Mouse (Mus musculus) Muller cell, postnatal 12 days (primary cell): Measurements from ENCODE around the gene Gm47996.
"Not testable (repeated sequence)": the region's sequence is repeated elsewhere in the genome, so short reads cannot be mapped to it uniquely, and the experiment has no call there.

Experiments
- DNase-seq: peaks from one replicate; pipeline ENCODE4 v3.0.0-alpha.2; 2015; ENCODE audit errors: inconsistent ontology term

Gm47996 gene

DNA sequence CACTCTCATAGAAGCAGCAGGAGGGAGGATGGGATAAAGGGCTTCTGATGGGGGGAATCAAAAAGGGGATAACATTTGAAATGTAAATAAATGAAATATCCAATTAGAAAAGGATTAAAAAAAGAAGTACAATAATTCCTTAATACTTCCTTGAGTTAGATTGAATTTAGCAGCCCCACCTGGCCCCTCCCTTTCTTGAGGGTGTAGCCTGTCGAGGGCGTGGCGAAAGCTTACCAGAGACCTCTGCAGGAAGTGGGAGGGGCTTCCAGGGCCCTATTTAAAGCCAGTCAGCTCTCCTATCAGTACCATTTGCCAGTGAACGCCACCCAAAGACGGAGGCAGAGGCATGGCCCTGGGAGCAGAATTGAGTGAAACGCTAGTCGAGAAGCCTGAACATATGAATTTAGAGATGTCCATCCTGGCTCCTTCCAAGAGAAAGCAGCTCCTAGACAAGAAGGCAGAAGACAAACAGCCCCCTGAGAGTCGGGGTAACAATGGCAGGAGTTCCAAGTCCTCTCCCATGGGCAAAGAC, at the start of gene Gm47996:
TSS of gene Gm47996 (plus strand) at position 308 of the 532 bp plus-strand sequence.
- not testable (repeated sequence) for DNase-seq

DNA sequence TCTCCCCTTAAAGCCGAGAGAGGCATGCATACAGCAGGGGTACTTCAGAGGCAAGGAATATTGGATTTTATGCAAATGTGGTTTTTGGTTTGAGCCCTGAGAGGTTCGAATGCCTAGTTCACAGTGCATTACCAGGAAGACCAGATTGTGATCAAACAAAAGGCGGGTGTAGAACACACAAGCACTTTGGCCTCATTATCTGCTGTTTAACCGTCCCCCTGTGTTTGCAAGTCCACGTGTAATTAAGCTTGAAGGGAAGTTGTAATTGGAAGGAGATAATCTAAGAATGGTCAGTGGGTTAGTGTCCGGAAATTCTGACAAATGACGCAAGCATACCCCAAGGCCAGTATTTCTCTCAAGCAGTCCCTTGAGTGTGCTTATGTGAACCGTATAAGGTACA, 43.9 kb upstream of the Gm47996 start:
- peak; percentile 38 for DNase-seq

DNA sequence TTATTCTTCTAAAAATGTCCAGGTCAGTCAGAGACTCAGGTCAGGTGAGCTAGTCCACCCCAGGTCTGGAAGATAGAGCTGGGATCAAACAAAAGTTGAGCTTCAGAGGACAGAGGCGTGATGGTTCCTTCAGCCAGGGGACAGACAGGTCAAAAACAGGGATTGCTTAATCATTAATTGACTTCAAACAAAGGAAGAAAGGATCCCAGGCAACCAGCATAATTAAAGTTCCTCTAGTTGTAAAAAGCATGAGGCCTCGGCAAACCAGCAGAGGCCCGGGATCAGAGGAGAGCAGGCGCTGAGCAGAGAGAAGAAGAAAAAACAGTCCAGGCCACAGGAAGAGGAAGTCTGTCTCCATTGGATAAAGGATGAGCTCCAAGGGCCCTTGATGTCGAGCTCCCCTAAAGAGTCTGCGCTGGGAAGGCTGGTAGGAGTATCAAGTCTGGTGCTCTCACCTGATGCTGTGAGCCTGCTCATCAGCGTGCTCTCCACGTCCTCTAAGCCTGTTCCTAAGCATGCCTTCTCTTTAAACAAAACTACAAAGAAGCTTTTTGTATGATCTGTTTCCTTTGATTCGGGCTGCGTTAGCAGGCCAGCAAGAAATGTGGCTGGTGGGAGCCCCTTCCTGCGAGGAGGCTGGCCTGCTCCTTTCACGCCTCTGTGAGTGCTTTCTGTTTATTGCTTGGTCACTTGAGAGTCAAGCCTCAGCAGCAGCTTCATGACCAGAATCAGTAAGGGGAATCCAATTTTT, 42.5 kb upstream of the Gm47996 start:
- DNase-seq: no peak

DNA sequence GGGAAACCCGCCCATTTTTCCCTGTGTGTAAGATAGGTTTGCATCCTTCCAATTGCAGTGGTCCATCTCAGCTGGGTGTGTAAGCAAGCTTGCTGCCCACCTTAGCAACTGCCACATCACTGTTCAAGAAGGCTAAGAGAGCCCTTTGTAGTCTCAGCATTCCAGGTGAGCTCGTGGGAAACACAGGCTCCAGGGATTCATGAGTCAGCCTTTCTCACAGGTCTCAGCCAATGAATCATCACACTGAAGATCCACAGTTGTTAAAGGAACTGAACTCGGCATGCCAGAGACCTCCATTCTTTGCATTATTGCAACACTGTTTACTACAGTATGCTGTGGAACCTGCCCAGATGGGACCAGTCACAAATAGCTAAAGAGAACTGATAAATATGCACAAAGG, 41.3 kb upstream of the Gm47996 start:
- DNase-seq: peak; percentile 37

DNA sequence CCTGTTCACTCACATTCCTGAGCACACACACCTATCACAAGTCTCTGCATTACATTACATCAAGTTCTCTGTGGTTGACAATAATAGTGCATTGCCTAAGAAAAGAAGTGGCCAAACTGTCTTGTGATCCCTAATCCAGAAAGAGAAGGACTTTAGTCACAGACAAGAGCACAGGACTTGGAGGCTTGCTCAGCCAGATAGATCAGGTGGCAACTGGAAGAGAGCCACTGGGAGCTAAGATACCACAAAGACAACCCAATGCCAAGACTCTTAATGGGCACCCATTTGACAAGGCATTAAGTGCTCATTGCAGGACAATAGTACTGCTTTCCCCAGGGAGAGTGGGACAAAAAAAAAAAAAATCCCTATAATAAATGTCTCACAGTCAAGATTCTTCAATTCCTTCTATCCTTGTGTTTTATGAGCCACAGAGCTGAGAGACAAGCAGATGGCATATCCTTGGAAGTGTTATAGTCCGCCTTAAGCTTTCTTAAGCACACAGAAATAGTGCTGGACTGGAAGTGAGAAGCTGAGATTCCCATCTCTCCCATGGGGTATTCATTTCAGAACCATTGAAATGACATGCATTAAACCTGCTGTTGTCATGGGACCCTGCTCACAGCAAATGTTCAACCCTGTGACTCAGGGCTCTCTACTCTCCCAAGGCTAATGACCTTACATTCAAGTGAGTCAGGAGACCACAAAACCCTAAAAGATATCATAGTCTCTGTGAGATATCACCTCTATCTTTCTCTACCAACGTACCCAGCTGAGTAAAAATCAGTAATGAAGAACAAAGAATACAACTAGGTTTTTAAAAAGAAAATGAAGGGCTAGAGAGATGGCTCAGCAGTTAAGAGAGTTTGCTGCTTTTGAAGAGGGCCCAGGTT, 38.1 kb upstream of the Gm47996 start:
- DNase-seq: no peak

DNA sequence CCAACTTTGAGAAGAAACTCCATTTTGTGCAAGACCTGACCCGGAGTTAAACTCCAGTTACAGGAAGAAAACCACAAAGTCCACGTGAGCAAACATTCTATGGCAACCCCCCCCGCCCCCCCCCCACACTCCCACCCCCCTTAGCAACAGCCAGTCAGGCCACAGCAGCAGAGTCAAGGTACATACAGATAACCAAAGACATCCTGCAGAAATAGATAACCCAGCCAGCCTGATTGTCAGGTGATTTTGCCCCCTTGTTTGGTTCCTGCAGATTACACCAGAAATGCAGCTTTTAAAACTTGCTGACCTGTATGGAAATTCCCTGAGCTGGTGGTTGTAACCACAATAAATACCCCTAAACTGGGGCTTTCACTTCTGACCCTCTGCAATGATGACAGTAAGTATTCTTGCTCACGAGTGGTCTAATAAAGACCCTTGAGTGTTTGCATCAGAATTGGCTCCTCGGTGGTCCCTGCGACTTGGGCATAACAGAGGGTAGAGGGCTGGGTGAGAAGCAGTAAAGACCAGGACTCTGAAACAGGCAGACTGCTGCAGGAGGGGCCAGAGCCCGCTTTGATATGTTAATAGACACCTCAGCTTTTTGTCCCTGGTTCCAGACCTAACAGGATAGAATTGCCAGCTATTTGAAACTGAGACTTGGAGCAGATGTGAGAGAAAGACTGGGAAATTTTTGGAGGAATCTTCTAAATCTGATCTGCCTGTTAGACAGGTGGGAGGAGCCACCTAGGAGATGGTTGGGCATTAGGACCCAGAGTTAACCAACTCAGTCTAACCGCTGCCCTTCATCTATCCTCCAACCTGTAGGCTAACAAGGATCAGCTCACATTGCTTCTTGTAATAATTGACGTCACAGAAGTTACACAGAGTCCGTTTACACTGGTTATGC, 32.6 kb upstream of the Gm47996 start:
- no peak for DNase-seq

DNA sequence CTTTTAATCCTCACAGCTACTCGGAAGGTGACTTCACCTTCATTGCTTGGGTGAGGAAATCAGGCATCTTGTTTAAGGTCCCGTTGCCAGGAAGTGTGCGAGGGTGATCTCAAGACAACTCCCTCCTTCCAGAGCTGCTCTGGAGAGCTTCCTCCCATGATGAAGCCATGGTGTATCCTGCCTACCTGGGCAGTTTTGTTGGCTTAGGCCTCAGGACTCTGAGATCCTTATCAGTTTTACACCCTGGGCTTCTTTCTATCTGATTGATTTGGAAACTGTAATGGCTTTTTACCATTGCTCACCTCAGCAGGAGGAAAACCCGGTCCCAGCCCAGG, 32.0 kb upstream of the Gm47996 start:
- no peak for DNase-seq

DNA sequence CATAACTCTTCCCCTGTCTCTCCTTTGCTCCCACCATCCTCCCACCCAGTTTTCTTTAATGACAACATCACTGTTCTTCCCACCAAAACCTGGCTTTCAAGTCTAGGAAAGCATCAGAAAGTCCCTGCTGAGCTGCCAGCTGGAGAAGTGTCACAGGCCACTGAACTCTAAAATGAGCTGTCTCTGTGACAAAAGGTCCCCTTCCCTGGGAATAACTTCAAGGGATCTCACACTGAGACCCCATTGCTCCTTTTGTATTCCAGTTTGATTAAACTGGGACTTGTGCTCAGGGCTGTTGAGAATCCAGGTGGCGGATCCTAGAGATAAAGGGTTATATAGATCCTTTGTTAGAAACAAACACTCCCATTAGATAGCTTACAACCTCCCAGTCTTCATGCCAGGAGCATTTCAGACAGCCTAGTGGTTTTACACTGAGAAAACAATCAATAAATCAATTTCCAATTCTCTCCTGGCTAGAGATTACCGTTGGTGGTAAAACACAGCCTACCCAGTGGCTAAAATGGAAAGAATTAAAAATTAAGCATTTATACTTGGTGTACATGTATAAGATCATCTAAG, 31.3 kb upstream of the Gm47996 start:
- DNase-seq: no peak

DNA sequence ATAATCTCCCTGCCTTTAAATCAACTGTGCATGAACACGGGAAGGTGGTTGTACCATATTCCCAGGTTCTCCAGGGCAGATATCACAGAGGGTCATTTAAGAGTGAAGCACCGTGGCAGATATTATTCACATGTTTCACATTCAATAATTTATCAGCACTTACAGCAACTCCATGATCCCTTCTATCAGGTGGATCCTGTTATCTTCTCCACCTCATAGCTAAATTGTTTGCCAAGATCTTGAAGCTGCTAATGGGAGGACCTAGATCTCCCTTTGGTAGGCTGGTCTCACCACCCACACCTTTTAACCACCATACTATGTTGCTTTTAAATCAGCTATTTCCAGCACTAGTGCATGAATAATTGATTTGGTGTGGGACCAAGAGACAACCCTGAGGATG, 29.8 kb upstream of the Gm47996 start:
- no peak for DNase-seq

DNA sequence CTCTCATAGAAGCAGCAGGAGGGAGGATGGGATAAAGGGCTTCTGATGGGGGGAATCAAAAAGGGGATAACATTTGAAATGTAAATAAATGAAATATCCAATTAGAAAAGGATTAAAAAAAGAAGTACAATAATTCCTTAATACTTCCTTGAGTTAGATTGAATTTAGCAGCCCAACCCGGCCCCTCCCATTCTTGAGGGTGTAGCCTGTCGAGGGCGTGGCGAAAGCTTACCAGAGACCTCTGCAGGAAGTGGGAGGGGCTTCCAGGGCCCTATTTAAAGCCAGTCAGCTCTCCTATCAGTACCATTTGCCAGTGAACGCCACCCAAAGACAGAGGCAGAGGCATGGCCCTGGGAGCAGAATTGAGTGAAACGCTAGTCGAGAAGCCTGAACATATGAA, 27.7 kb upstream of the Gm47996 start, which contains the start of gene Gm47985:
TSS of gene Gm47985 (plus strand) at position 272 of the 400 bp plus-strand sequence.
- not testable (repeated sequence) for DNase-seq

DNA sequence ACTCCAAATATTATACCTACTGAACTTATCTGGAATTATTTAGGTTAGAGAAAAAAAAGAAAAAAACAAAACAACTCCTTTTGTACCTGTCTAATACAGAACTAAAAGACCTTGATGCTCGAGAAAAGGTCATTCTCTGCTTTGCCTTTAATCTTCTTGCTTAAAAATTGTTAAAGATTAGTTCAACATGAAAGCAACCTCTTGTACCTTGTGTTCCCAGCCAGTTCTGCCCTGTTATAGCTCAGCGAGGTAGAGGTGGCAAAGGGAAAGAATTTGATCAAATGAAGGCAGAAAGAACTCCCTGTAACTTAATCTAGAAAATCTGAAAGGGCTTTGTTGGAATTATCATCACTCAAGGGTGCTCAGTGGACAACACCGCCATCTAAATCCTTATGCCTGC, 23.7 kb upstream of the Gm47996 start:
- DNase-seq: not testable (repeated sequence)

DNA sequence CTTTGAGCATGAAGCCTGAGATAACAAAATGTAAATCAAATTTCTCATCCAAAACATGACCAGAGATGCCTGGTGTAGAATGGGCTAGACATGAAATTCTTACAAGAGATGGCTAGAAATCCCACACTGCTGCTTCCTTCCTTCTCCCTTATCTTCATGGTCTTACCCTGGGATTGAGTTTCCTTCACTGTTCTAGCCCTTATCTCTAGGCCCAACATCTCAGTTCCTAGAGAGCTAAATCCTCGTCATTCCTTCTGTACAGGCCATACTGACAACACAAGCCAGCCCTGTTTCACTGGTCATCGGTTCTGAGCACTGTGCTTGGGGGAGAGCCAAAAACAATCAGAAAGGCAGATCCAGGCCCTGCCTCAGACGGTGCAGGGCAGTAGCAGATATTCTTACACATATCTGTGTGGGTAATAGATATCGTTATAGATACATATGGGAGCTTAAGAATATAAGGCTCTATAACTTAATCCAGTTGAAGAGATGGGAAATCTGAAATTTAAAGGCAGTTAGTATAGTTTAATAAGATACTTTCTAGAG, 23.0 kb upstream of the Gm47996 start:
- DNase-seq: not testable (repeated sequence)

DNA sequence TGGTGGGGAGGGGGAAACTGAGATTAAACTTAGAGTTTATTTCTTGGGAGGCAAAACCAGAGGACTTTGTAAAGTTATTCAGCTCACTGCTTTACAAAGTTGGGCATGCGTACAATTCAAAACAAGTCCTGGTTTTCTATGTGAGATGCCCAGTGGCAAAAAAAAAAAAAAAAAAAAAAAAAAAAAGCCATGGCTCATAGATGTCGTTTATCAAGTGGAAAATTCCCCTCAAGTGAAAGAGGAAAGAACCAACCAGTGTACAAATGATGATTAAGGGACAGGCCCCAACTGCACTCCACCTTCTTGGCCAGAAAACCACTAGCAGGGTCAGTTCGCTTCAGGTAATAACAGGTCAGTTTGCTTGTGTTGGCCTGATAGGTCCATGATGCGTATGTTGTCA, 21.5 kb upstream of the Gm47996 start:
- DNase-seq: no peak

DNA sequence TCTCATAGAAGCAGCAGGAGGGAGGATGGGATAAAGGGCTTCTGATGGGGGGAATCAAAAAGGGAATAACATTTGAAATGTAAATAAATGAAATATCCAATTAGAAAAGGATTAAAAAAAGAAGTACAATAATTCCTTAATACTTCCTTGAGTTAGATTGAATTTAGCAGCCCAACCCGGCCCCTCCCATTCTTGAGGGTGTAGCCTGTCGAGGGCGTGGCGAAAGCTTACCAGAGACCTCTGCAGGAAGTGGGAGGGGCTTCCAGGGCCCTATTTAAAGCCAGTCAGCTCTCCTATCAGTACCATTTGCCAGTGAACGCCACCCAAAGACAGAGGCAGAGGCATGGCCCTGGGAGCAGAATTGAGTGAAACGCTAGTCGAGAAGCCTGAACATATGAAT, 17.9 kb upstream of the Gm47996 start, which contains the start of gene Gm8947:
TSS of gene Gm8947 (plus strand) at position 302 of the 400 bp plus-strand sequence.
- not testable (repeated sequence) for DNase-seq

DNA sequence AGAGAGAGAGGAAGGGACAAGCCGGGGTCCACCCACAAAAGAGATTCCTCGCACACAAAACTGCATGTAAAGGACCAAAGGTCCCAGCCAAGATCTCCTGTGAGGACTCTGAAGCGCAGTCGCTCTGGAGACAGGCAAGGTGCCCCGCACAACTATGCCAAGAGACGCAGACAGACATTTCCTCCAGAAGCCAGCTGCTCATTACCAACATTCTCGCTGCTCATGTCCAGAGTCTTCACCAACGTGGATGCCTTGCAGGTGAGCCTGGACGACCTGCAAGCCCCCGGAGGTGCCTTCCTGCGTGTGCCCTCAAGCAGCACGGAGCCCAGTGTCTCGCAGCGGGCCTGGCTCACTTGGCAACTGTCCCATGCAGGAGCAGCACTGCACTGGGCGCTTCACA, 17.2 kb upstream of the Gm47996 start:
- not testable (repeated sequence) for DNase-seq

DNA sequence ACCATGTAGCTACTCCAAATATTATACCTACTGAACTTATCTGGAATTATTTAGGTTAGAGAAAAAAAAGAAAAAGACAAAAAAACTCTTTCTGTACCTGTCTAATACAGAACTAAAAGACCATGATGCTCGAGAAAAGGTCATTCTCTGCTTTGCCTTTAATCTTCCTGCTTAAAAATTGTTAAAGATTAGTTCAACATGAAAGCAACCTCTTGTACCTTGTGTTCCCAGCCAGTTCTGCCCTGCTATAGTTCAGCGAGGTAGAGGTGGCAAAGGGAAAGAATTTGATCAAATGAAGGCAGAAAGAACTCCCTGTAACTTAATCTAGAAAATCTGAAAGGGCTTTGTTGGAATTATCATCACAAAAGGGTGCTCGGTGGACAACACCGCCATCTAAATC, 13.9 kb upstream of the Gm47996 start:
- DNase-seq: not testable (repeated sequence)

DNA sequence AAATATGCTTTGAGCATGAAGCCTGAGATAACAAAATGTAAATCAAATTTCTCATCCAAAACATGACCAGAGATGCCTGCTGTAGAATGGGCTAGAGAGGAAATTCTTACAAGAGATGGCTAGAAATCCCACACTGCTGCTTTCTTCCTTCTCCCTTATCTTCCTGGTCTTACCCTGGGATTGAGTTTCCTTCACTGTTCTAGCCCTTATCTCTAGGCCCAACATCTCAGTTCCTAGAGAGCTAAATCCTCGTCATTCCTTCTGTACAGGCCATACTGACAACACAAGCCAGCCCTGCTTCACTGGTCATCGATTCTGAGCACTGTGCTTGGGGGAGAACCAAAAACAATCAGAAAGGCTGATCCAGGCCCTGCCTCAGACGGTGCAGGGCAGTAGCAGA, 13.2 kb upstream of the Gm47996 start:
- DNase-seq: not testable (repeated sequence)

DNA sequence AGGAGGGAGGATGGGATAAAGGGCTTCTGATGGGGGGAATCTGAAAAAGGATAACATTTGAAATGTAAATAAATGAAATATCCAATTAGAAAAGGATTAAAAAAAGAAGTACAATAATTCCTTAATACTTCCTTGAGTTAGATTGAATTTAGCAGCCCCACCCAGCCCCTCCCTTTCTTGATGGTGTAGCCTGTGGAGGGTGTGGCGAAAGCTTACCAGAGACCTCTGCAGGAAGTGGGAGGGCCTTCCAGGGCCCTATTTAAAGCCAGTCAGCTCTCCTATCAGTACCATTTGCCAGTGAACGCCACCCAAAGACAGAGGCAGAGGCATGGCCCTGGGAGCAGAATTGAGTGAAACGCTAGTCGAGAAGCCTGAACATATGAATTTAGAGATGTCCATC, 11.8 kb upstream of the Gm47996 start, which contains the start of gene Gm47995:
TSS of gene Gm47995 (plus strand) at position 329 of the 400 bp plus-strand sequence.
- DNase-seq: not testable (repeated sequence)

DNA sequence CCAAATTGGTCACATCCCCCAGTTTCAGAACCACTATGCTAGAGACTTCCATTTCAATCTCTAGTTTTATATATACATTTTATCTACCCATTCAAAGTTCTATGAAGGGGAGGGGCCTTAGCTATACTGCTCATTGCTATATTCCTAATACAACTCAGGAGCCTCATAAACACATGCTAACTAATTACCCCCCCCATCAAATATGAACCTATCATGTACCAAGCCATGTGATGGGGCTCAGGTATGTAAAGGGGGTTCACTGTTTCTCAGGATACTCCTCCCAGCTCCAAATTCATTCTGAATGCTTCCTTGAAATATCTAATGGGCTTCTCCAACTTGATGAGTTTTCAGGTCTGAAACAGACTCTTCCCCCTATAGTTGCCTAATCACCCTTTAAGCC, 9.3 kb upstream of the Gm47996 start:
- DNase-seq: not testable (repeated sequence)

DNA sequence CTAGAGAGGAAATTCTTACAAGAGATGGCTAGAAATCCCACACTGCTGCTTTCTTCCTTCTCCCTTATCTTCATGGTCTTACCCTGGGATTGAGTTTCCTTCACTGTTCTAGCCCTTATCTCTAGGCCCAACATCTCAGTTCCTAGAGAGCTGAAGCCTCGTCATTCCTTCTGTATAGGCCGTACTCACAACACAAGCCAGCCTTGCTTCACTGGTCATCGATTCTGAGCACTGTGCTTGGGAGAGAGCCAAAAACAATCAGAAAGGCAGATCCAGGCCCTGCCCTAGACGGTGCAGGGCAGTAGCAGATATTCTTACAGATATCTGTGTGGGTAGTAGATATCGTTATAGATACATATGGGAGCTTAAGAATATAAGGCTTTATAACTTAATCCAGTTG, 7.2 kb upstream of the Gm47996 start:
- not testable (repeated sequence) for DNase-seq

DNA sequence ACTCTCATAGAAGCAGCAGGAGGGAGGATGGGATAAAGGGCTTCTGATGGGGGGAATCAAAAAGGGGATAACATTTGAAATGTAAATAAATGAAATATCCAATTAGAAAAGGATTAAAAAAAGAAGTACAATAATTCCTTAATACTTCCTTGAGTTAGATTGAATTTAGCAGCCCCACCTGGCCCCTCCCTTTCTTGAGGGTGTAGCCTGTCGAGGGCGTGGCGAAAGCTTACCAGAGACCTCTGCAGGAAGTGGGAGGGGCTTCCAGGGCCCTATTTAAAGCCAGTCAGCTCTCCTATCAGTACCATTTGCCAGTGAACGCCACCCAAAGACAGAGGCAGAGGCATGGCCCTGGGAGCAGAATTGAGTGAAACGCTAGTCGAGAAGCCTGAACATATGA, 6.1 kb upstream of the Gm47996 start, which contains the start of gene 3110040M04Rik:
TSS of gene 3110040M04Rik (plus strand) at position 304 of the 400 bp plus-strand sequence.
- not testable (repeated sequence) for DNase-seq
